Mouse (Mus musculus): Measurements from ENCODE around the gene Elovl5. TPM values are rescaled to one million over a fixed set of nuclear protein-coding genes. Genes with fewer than 3 reads are reported as not detected.

Elovl5 gene
- polyA plus RNA-seq (2012; rRNA removed), result 77.8 and 88.7 TPM in 2 replicates

GRCm38 (mm10) chr9:77917074-77917621 is at the start of gene Elovl5:
Elovl5 (plus strand) TSS chr9:77917364.
- peak within 1 kb of the TSS; percentile 63 for H3K4me3 ChIP-seq (ENCODE audit: insufficient read depth, low read length)
- peaks cover 4% of the 10 kb centered on the region; the same call in 1 of the 2 replicates for H3K4me1 ChIP-seq (ENCODE audit: control insufficient read depth, insufficient read depth, low read length)
- TF ChIP-seq CTCF (IDR thresholded peaks at IDR 0.05; ENCODE audit: extremely low read depth, insufficient read depth, low read length) (no peak), POLR2A (IDR thresholded peaks at IDR 0.05; ENCODE audit: extremely low read depth, insufficient read depth, low read length) (peak; percentile 74)
- peak within 1 kb of the TSS; percentile 50 for H3K27ac ChIP-seq (ENCODE audit: insufficient read depth, low read length)

GRCm38 (mm10) chr9:77891501-77891900 is 25.7 kb upstream of the Elovl5 start:
- Histone ChIP-seq H3K27ac (ENCODE audit: insufficient read depth, low read length) (no peak overlapping the region), H3K4me1 (ENCODE audit: control insufficient read depth, insufficient read depth, low read length) (no peaks in the 10 kb centered on the region), H3K4me3 (ENCODE audit: insufficient read depth, low read length) (no peak overlapping the region)
- TF ChIP-seq POLR2A (IDR thresholded peaks at IDR 0.05; ENCODE audit: extremely low read depth, insufficient read depth, low read length) (no peak), CTCF (IDR thresholded peaks at IDR 0.05; ENCODE audit: extremely low read depth, insufficient read depth, low read length) (no peak)

GRCm38 (mm10) chr9:77898551-77898950 is 18.6 kb upstream of the Elovl5 start:
- no peaks in the 10 kb centered on the region for H3K4me1 ChIP-seq (ENCODE audit: control insufficient read depth, insufficient read depth, low read length)
- H3K27ac ChIP-seq (ENCODE audit: insufficient read depth, low read length), result no peak overlapping the region
- no peak overlapping the region for H3K4me3 ChIP-seq (ENCODE audit: insufficient read depth, low read length)
- no peak for TF ChIP-seq CTCF (IDR thresholded peaks at IDR 0.05; ENCODE audit: extremely low read depth, insufficient read depth, low read length)
- no peak for TF ChIP-seq POLR2A (IDR thresholded peaks at IDR 0.05; ENCODE audit: extremely low read depth, insufficient read depth, low read length)

GRCm38 (mm10) chr9:77904133-77904532 is 13.0 kb upstream of the Elovl5 start:
- TF ChIP-seq CTCF (IDR thresholded peaks at IDR 0.05; ENCODE audit: extremely low read depth, insufficient read depth, low read length) (no peak), POLR2A (IDR thresholded peaks at IDR 0.05; ENCODE audit: extremely low read depth, insufficient read depth, low read length) (no peak)
- H3K4me3 ChIP-seq (ENCODE audit: insufficient read depth, low read length), result no peak overlapping the region
- no peak overlapping the region for H3K27ac ChIP-seq (ENCODE audit: insufficient read depth, low read length)
- H3K4me1 ChIP-seq (ENCODE audit: control insufficient read depth, insufficient read depth, low read length), result no peaks in the 10 kb centered on the region

- H3K4me3 ChIP-seq (ENCODE audit: insufficient read depth, low read length), result peak overlapping the region; percentile 46; the same call in 1 of the 2 replicates
- TF ChIP-seq CTCF (IDR thresholded peaks at IDR 0.05; ENCODE audit: extremely low read depth, insufficient read depth, low read length) (no peak), POLR2A (IDR thresholded peaks at IDR 0.05; ENCODE audit: extremely low read depth, insufficient read depth, low read length) (no peak)
Observed at GRCm38 (mm10) chr9:77909572-77910269, 7.4 kb upstream of the Elovl5 start.

DNA sequence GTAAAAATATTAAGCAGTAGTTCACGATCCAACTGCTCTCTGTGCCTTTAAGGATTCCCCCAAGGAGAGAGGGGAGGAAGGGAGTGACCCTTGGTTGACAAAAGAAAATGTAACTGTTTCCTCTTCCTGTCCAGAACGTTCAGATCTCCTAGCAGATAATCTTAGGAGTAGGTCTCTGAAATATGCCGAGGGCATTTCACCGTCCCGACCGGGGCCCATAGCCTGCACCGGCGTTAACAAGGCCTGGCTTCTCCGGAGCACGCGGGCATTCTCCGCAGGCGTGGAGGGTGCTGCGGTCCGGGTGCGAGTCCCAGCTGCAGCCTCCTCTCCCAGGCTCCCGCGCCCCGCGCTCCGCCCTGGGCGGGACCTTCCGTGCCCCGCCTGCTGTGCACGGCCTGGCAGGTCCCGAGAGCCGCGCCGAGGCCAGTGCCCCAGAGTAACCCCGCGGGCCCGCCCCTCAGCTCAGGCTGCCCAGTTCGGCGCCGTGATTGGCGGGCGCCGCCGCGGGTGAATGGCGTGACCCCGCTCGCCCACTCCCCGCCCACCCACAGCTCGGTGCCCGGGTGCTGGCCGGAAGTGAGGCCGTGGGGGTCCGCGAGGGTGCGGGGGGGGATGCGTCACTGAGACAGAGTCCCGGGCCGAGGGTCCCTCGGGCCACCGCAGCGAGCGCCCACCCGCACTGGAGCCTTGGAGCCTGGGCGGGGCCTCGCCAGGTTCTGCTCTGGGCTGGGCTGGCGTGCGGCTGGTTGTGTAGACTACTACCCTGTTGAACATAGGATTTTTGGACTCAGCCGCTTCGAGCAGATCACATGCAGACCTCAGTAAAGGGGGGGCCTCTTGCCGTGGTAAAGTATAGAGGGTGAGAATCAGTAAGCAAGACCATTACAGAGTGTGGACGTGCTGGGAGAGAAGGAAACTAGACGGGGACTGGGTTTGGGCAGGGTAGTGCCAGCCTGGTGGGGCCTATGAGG is 6.6 kb upstream of the Elovl5 start:
- Histone ChIP-seq H3K4me3 (ENCODE audit: insufficient read depth, low read length) (peak overlapping the region; percentile 46), H3K4me1 (ENCODE audit: control insufficient read depth, insufficient read depth, low read length) (0 out of 2 replicates have a peak, but pooled peaks cover 1% of the 10 kb centered on the region), H3K27ac (ENCODE audit: insufficient read depth, low read length) (peak overlapping the region; percentile 96)
- no peak for TF ChIP-seq CTCF (IDR thresholded peaks at IDR 0.05; ENCODE audit: extremely low read depth, insufficient read depth, low read length)
- peak; percentile 62 for TF ChIP-seq POLR2A (IDR thresholded peaks at IDR 0.05; ENCODE audit: extremely low read depth, insufficient read depth, low read length)

More at GRCm38 (mm10) chr9:77909572-77910269, 7.4 kb upstream of the Elovl5 start:
- Histone ChIP-seq H3K4me1 (ENCODE audit: control insufficient read depth, insufficient read depth, low read length) (0 out of 2 replicates have a peak, but pooled peaks cover 1% of the 10 kb centered on the region), H3K27ac (ENCODE audit: insufficient read depth, low read length) (peak overlapping the region; percentile 85)

DNA sequence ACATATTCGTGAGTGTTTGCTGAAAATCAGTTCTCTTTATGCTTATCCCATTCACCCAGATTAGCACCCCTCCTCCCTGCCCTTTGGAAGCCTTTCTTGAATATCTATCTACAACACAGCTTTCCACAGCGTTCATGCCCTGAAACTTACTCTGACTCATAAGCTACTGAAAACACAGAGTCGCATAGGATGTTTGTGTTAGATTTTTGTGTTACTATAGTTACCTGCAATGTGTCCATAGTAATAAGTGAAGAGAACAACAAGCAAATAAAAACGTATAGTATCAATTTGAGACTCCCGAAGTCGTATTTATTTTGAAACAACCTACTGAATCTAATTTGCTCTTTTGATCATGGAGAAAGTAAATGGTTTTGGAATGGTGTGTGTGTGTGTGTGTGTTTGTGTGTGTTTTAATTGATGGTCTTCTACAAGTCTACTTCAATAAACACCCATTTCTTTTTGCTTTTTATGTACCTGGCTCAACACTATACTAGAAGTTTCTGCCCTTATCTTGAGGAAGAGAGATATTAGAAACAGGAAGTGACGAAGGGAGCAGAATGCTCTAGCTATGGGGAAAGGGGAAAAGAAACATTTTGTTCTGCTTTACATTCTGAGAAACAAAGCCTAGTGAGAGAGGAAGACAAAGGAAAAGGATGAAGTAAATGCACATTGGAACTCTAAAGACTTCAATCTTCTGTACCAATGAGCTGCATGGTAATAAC is 5.5 kb upstream of the Elovl5 start:
- Histone ChIP-seq H3K4me3 (ENCODE audit: insufficient read depth, low read length) (peak overlapping the region; percentile 46; the same call in 1 of the 2 replicates), H3K27ac (ENCODE audit: insufficient read depth, low read length) (no peak overlapping the region), H3K4me1 (ENCODE audit: control insufficient read depth, insufficient read depth, low read length) (0 out of 2 replicates have a peak, but pooled peaks cover 1% of the 10 kb centered on the region)
- TF ChIP-seq POLR2A (IDR thresholded peaks at IDR 0.05; ENCODE audit: extremely low read depth, insufficient read depth, low read length) (no peak), CTCF (IDR thresholded peaks at IDR 0.05; ENCODE audit: extremely low read depth, insufficient read depth, low read length) (no peak)

- Histone ChIP-seq H3K4me1 (ENCODE audit: control insufficient read depth, insufficient read depth, low read length) (0 out of 2 replicates have a peak, but pooled peaks cover 1% of the 10 kb centered on the region), H3K27ac (ENCODE audit: insufficient read depth, low read length) (no peak overlapping the region), H3K4me3 (ENCODE audit: insufficient read depth, low read length) (no peak overlapping the region)
- TF ChIP-seq CTCF (IDR thresholded peaks at IDR 0.05; ENCODE audit: extremely low read depth, insufficient read depth, low read length), result no peak
- no peak for TF ChIP-seq POLR2A (IDR thresholded peaks at IDR 0.05; ENCODE audit: extremely low read depth, insufficient read depth, low read length)
Observed at GRCm38 (mm10) chr9:77912246-77912645, 4.9 kb upstream of the Elovl5 start.

All from cortical plate, adult 2 months (tissue).